Mouse (Mus musculus): ENCODE measurements around the gene Cdk15. TPM values are rescaled to one million over a fixed set of nuclear protein-coding genes. Genes with fewer than 3 reads are reported as not detected.

Cdk15 gene
- polyA plus RNA-seq, 1 experiment = not detected

DNA sequence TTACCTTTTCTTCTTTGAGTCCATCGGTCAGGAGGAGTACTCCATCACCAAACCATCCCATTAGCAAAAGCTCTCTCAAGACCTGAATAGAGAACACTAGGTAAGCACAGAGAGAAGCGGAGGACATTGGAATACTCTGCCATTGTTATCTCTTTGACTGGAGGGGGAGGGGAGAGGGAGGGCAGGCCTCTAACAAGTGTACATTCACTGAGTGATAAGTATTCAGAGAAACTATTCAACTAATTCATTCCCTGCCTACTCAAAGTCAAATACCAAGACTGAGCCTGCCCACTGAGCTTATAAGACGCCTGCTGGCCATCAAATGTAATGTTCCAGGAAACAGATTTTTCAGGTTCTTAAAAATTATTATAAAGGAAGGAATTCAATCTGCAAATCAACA is 36.3 kb upstream of the Cdk15 start:
- no peak overlapping the region for H3K4me3 ChIP-seq (ENCODE audit: low read depth, low read length)
- H3K27me3 ChIP-seq (ENCODE audit: control insufficient read depth, insufficient read depth, low read length, poor library complexity, severe bottlenecking) = no peaks in the 10 kb centered on the region
- no peak overlapping the region for H3K9ac ChIP-seq (ENCODE audit: low read depth, poor library complexity, severe bottlenecking)
- H3K36me3 ChIP-seq (ENCODE audit: control insufficient read depth, insufficient read depth, low read length, poor library complexity, severe bottlenecking) = peaks cover 6% of the 10 kb centered on the region
- TF ChIP-seq CTCF (IDR thresholded peaks at IDR 0.05; ENCODE audit: low read depth, low read length) = no peak
- H3K9me3 ChIP-seq (replicated peaks; ENCODE audit: control insufficient read depth, insufficient read depth, low read length, poor library complexity, severe bottlenecking) = no peaks in the 10 kb centered on the region
- H3K27ac ChIP-seq (ENCODE audit: insufficient read depth, low read length) = no peak overlapping the region
- H3K4me1 ChIP-seq (ENCODE audit: control insufficient read depth, insufficient read depth, low read length) = no peaks in the 10 kb centered on the region

DNA sequence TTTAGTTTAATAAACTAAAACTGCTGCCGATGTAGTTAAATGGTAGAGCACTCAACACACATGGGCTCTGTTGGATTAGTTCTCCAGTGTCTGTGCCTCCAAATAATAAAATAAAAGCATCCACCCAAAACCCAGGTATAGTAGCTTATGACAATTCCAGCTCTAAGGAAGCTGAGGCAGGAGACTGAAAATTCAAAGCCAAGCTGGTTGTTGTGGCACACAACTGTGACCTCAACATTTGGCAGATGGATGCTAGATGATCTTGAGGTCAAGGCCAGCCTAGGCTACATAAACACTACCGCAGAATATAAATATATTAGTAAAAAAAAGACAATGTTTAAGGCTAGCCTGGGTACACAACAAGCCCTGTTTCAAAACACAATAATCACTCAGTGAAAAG is 35.1 kb upstream of the Cdk15 start:
- H3K4me1 ChIP-seq (ENCODE audit: control insufficient read depth, insufficient read depth, low read length) = no peaks in the 10 kb centered on the region
- H3K4me3 ChIP-seq (ENCODE audit: low read depth, low read length) = no peak overlapping the region
- H3K27ac ChIP-seq (ENCODE audit: insufficient read depth, low read length) = no peak overlapping the region
- H3K9me3 ChIP-seq (replicated peaks; ENCODE audit: control insufficient read depth, insufficient read depth, low read length, poor library complexity, severe bottlenecking) = no peaks in the 10 kb centered on the region
- H3K9ac ChIP-seq (ENCODE audit: low read depth, poor library complexity, severe bottlenecking) = no peak overlapping the region
- H3K36me3 ChIP-seq (ENCODE audit: control insufficient read depth, insufficient read depth, low read length, poor library complexity, severe bottlenecking) = peaks cover 3% of the 10 kb centered on the region
- no peaks in the 10 kb centered on the region for H3K27me3 ChIP-seq (ENCODE audit: control insufficient read depth, insufficient read depth, low read length, poor library complexity, severe bottlenecking)
- TF ChIP-seq POLR2A (IDR thresholded peaks at IDR 0.05; ENCODE audit: insufficient read depth, low read length) (no peak), EP300 (IDR thresholded peaks at IDR 0.05; ENCODE audit: insufficient read depth, low read depth, low read length) (no peak), CTCF (IDR thresholded peaks at IDR 0.05; ENCODE audit: low read depth, low read length) (no peak)

DNA sequence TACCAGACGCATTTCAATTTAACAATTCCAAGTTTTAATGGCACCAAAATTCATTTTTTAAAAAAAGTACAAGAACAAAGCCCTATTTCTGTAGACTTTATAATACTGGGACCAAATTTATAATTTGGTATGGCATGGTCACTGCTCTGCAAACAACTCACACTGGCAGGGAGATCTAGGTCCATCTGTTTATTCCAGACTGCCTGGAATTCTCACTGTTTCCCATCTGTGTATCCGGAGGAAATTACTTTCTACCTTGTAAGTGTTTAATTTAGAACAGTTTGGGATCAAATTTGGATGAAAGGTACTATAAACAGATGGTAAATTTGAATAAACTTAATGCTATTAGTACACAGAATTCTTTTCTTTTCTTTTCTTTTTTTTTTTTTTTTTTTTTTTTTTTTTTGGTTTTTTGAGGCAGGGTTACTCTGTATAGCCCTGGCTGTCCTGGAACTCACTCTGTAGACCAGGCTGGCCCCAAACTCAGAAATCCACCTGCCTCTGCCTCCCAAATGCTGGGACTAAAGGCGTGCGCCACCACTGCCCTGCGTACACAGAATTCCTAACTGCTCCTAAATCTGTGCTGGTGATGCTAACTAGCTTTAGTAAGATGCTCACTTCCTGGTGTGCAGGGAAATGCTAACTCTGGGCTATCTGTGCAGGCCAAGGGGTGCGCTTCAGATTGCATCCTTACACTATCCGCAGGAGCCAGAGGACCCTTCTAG is 34.4 kb upstream of the Cdk15 start:
- H3K9ac ChIP-seq (ENCODE audit: low read depth, poor library complexity, severe bottlenecking) = no peak overlapping the region
- H3K27ac ChIP-seq (ENCODE audit: insufficient read depth, low read length) = no peak overlapping the region
- no peak overlapping the region for H3K4me3 ChIP-seq (ENCODE audit: low read depth, low read length)
- no peaks in the 10 kb centered on the region for H3K27me3 ChIP-seq (ENCODE audit: control insufficient read depth, insufficient read depth, low read length, poor library complexity, severe bottlenecking)
- no peaks in the 10 kb centered on the region for H3K9me3 ChIP-seq (replicated peaks; ENCODE audit: control insufficient read depth, insufficient read depth, low read length, poor library complexity, severe bottlenecking)
- no peaks in the 10 kb centered on the region for H3K4me1 ChIP-seq (ENCODE audit: control insufficient read depth, insufficient read depth, low read length)
- TF ChIP-seq EP300 (IDR thresholded peaks at IDR 0.05; ENCODE audit: insufficient read depth, low read depth, low read length) (no peak), POLR2A (IDR thresholded peaks at IDR 0.05; ENCODE audit: insufficient read depth, low read length) (no peak), CTCF (IDR thresholded peaks at IDR 0.05; ENCODE audit: low read depth, low read length) (no peak)
- H3K36me3 ChIP-seq (ENCODE audit: control insufficient read depth, insufficient read depth, low read length, poor library complexity, severe bottlenecking) = peaks cover 3% of the 10 kb centered on the region; the same call in 1 of the 2 replicates

DNA sequence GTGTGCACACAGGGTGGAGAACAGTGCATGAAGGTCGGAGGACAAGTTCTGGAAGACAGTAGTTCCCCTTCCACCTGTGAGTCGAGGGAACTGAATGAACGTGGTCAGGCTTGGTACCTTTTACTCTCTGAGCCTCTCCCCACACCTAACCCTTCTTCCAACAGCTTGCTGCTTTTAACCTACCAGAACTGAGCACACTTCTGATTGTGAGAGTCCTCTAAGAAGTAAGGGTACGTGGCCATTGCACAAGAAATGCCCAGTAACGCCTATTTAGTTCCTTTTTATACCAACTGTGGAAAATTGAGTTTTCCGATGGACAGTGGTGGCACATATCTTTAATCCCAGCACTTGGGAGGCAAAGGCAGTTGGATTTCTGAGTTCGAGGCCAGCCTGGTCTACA is 28.2 kb upstream of the Cdk15 start:
- TF ChIP-seq POLR2A (IDR thresholded peaks at IDR 0.05; ENCODE audit: insufficient read depth, low read length) (no peak), EP300 (IDR thresholded peaks at IDR 0.05; ENCODE audit: insufficient read depth, low read depth, low read length) (no peak), CTCF (IDR thresholded peaks at IDR 0.05; ENCODE audit: low read depth, low read length) (no peak)
- Histone ChIP-seq H3K9ac (ENCODE audit: low read depth, poor library complexity, severe bottlenecking) (no peak overlapping the region), H3K36me3 (ENCODE audit: control insufficient read depth, insufficient read depth, low read length, poor library complexity, severe bottlenecking) (no peaks in the 10 kb centered on the region; the same call in none of the 2 replicates), H3K4me3 (ENCODE audit: low read depth, low read length) (no peak overlapping the region), H3K27ac (ENCODE audit: insufficient read depth, low read length) (no peak overlapping the region), H3K27me3 (ENCODE audit: control insufficient read depth, insufficient read depth, low read length, poor library complexity, severe bottlenecking) (no peaks in the 10 kb centered on the region), H3K4me1 (ENCODE audit: control insufficient read depth, insufficient read depth, low read length) (no peaks in the 10 kb centered on the region), H3K9me3 (replicated peaks; ENCODE audit: control insufficient read depth, insufficient read depth, low read length, poor library complexity, severe bottlenecking) (no peaks in the 10 kb centered on the region)

DNA sequence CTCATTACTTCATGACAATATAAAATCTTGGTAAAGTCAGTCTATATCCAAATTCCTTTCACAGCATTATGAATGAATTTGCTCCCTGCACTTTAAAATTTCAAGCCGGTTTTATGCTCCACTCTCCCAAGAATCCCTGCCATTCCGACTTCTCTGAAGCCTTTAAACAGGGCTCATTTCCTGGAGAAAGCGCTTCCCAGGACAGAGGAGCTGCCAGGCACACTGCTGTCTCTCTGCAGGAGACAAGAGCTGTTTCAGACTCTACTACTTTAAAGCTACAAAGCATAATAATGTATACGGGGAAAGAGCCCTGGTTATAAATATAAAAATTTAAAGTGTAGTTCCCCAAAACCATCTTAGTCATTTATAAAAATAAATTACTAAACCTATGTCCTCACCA is 27.5 kb upstream of the Cdk15 start:
- Histone ChIP-seq H3K27ac (ENCODE audit: insufficient read depth, low read length) (no peak overlapping the region), H3K27me3 (ENCODE audit: control insufficient read depth, insufficient read depth, low read length, poor library complexity, severe bottlenecking) (no peaks in the 10 kb centered on the region), H3K4me3 (ENCODE audit: low read depth, low read length) (no peak overlapping the region), H3K36me3 (ENCODE audit: control insufficient read depth, insufficient read depth, low read length, poor library complexity, severe bottlenecking) (no peaks in the 10 kb centered on the region; the same call in none of the 2 replicates), H3K4me1 (ENCODE audit: control insufficient read depth, insufficient read depth, low read length) (no peaks in the 10 kb centered on the region), H3K9me3 (replicated peaks; ENCODE audit: control insufficient read depth, insufficient read depth, low read length, poor library complexity, severe bottlenecking) (no peaks in the 10 kb centered on the region), H3K9ac (ENCODE audit: low read depth, poor library complexity, severe bottlenecking) (no peak overlapping the region)
- TF ChIP-seq POLR2A (IDR thresholded peaks at IDR 0.05; ENCODE audit: insufficient read depth, low read length) (no peak), CTCF (IDR thresholded peaks at IDR 0.05; ENCODE audit: low read depth, low read length) (no peak), EP300 (IDR thresholded peaks at IDR 0.05; ENCODE audit: insufficient read depth, low read depth, low read length) (no peak)

DNA sequence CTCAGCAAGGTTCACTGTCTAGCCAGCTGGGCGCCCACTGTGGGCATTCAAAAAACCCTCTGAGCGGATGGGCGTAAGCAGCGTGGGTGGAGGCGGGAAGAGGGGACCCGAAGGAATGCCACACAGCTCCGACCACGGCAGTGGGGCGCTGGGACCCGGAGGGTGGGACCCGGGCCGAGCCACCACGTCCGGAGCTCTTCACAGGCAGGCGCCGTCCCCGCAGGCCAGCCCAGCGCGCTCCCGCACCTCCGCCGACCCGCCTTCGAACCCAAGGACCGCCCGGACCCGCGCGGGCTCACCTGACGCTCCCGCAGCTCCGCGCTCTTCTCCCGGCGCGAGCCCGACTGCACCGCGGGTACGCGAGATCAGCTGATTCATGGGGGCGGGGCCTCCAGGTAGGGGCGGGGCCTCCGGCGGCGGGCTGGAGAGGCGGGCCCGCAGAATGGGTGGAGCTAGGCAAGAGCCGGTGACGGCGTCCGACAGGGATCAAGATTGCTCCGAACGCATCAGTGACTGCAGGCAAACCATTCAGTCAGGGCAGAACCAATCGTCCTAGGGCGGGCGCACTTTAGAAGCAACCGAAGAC is 19.8 kb upstream of the Cdk15 start, which contains the start of gene Als2:
Gene Als2, minus strand, starts transcription at position 376 of the 586 bp plus-strand sequence.
- peak within 1 kb of the TSS; percentile 18; the same call in 1 of the 2 replicates for H3K27ac ChIP-seq (ENCODE audit: insufficient read depth, low read length)
- TF ChIP-seq POLR2A (IDR thresholded peaks at IDR 0.05; ENCODE audit: insufficient read depth, low read length) = no peak
- no peak for TF ChIP-seq CTCF (IDR thresholded peaks at IDR 0.05; ENCODE audit: low read depth, low read length)
- peak; percentile 56; the same call in 1 of the 2 replicates for TF ChIP-seq EP300 (IDR thresholded peaks at IDR 0.05; ENCODE audit: insufficient read depth, low read depth, low read length)
- peak within 1 kb of the TSS; percentile 95 for H3K4me3 ChIP-seq (ENCODE audit: low read depth, low read length)
- H3K36me3 ChIP-seq (ENCODE audit: control insufficient read depth, insufficient read depth, low read length, poor library complexity, severe bottlenecking) = no peaks in the 10 kb centered on the region
- H3K9ac ChIP-seq (ENCODE audit: low read depth, poor library complexity, severe bottlenecking) = peak within 1 kb of the TSS; percentile 93
- no peaks in the 10 kb centered on the region for H3K27me3 ChIP-seq (ENCODE audit: control insufficient read depth, insufficient read depth, low read length, poor library complexity, severe bottlenecking)
- H3K9me3 ChIP-seq (replicated peaks; ENCODE audit: control insufficient read depth, insufficient read depth, low read length, poor library complexity, severe bottlenecking) = no peaks in the 10 kb centered on the region
- H3K4me1 ChIP-seq (ENCODE audit: control insufficient read depth, insufficient read depth, low read length) = no peaks in the 10 kb centered on the region
